Mouse (Mus musculus) hindbrain, embryonic 12.5 days (tissue): ENCODE results near the gene Wdr86. TPM values are rescaled to one million over a fixed set of nuclear protein-coding genes. Genes with fewer than 3 reads are reported as not detected.
A peak's percentile ranks its signal among the peaks of the same experiment; 100 is the strongest.

ENCODE experiments used
- ATAC-seq: fragments of 200-750 bp; cut with Nextera tagmentation; 2 replicates; pipeline ENCODE4 v1.8.0; 2017; ENCODE audit warnings: moderate TSS enrichment; ENCODE audit not compliant: low FRiP score
- H3K27ac ChIP-seq: fragments of 300-500 bp; sonication (generic); 2 replicates; pipeline ENCODE4 v1.5.1; 2016; ENCODE audit warnings: mild to moderate bottlenecking
- H3K27me3 ChIP-seq: fragments of 300-500 bp; sonication (generic); 2 replicates; pipeline ENCODE4 v1.6.1; 2016; ENCODE audit warnings: mild to moderate bottlenecking
- H3K36me3 ChIP-seq: fragments of 300-500 bp; sonication (generic); 2 replicates; pipeline ENCODE4 v1.6.1; 2016; ENCODE audit warnings: mild to moderate bottlenecking
- H3K4me1 ChIP-seq: fragments of 300-500 bp; sonication (generic); 2 replicates; pipeline ENCODE4 v1.6.1; 2016
- H3K4me2 ChIP-seq: fragments of 300-500 bp; sonication (generic); replicated peaks from 2 replicates; pipeline ENCODE4 v1.6.1; 2016; ENCODE audit warnings: mild to moderate bottlenecking
- H3K4me3 ChIP-seq: fragments of 300-500 bp; sonication (generic); 2 replicates; pipeline ENCODE4 v1.5.1; 2016; ENCODE audit warnings: mild to moderate bottlenecking
- H3K9ac ChIP-seq: fragments of 300-500 bp; sonication (generic); 2 replicates; pipeline ENCODE4 v1.6.1; 2016; ENCODE audit warnings: mild to moderate bottlenecking, moderate library complexity
- H3K9me3 ChIP-seq: fragments of 300-500 bp; sonication (generic); replicated peaks from 2 replicates; pipeline ENCODE4 v1.6.1; 2016; ENCODE audit warnings: mild to moderate bottlenecking
- WGBS: fragments of 180-500 bp; shearing (Covaris S2); methylation state at CpG from one replicate; pipeline ENCODE4 v1.1.7; 2016; 5-methylcytosine and 5-hydroxymethylcytosine counted together
- polyA plus RNA-seq: library from polyadenylated mRNA; unstranded; fragments of >200 nt; fragmentation: Nextera tagmentation; extraction: Ambion mirVana; gene quantifications from 2 replicates; pipeline ENCODE4 v1.2.1, GENCODE M21; 2016

Gene Wdr86
- polyA plus RNA-seq, 1 experiment from 2014 or later = 17.7 TPM

GRCm38 (mm10) chr5:24729797-24730487, 585 bp downstream of the Wdr86 start:
- Histone ChIP-seq H3K27ac (no peak overlapping the region), H3K9ac (peak overlapping the region; percentile 62), H3K9me3 (no peaks in the 10 kb centered on the region), H3K4me3 (peak overlapping the region; percentile 47), H3K27me3 (peaks cover 41% of the 10 kb centered on the region), H3K4me2 (peak overlapping the region; percentile 62), H3K4me1 (peaks cover 40% of the 10 kb centered on the region), H3K36me3 (no peaks in the 10 kb centered on the region)
- WGBS = 2% methylated on average over 45 of the region's 49 CpGs
- ATAC-seq = 0 out of 2 replicates have a peak, but pooled peaks have one; percentile 9

- ATAC-seq = no peak
- Histone ChIP-seq H3K4me2 (no peak overlapping the region), H3K4me3 (no peak overlapping the region), H3K9ac (no peak overlapping the region), H3K4me1 (peaks cover 35% of the 10 kb centered on the region), H3K9me3 (no peaks in the 10 kb centered on the region), H3K27me3 (peaks cover 38% of the 10 kb centered on the region), H3K36me3 (no peaks in the 10 kb centered on the region), H3K27ac (no peak overlapping the region)
- WGBS = 67% methylated on average over 12 of the region's 12 CpGs
Measured at GRCm38 (mm10) chr5:24726901-24727836, 3.4 kb downstream of the Wdr86 start.

DNA sequence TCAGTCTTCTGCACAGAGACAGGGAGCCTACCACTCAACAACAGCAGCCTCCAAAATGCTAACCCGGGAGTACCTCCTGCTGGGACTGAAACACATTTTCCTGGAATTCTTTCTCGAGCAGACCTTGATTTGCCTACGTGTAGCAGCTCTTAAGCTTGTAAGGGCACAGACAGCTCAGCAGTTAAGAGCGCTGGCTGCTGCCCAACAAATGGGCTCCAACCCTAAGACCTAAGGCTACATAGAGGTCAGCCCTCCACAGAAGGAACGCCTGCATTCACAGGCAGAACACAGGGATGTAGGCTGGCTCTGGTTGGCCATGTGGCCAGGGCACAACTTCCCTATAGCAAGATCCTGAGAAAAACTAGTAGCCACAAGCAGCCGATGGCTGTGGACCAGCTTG, 4.6 kb downstream of the Wdr86 start:
- no peak overlapping the region for H3K9ac ChIP-seq
- no peak overlapping the region for H3K27ac ChIP-seq
- no peaks in the 10 kb centered on the region for H3K36me3 ChIP-seq
- H3K9me3 ChIP-seq = no peaks in the 10 kb centered on the region
- no peak overlapping the region for H3K4me3 ChIP-seq
- H3K27me3 ChIP-seq = peaks cover 25% of the 10 kb centered on the region
- ATAC-seq = no peak
- no peak overlapping the region for H3K4me2 ChIP-seq
- WGBS = 65% methylated on average over 6 of the region's 6 CpGs
- peaks cover 29% of the 10 kb centered on the region for H3K4me1 ChIP-seq

GRCm38 (mm10) chr5:24724805-24725204, 5.7 kb downstream of the Wdr86 start:
- H3K4me1 ChIP-seq = peaks cover 18% of the 10 kb centered on the region
- H3K9me3 ChIP-seq = no peaks in the 10 kb centered on the region
- H3K36me3 ChIP-seq = no peaks in the 10 kb centered on the region
- H3K27ac ChIP-seq = peak overlapping the region; percentile 37; the same call in 1 of the 2 replicates
- no peak for ATAC-seq
- 52% methylated on average over 5 of the region's 5 CpGs for WGBS
- no peak overlapping the region for H3K4me2 ChIP-seq
- H3K4me3 ChIP-seq = no peak overlapping the region
- peaks cover 14% of the 10 kb centered on the region for H3K27me3 ChIP-seq
- no peak overlapping the region for H3K9ac ChIP-seq

DNA sequence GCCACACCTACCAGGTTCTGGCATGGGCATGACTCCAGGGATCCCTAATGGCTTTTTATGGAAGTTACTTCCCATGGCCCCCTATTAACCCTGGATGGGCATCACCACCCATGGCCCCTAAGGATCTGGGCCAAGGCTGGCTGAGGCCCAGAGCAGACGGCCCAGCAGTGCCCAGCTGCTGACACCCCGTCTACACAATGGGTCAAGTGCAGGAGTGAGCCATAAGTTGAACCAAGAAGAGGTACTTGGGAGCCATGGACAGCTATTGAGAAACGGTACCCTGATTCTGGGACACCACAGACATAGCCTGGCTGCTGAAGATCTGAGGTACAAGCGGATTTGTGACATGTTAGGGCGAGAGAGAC, 6.3 kb downstream of the Wdr86 start:
- H3K4me2 ChIP-seq = no peak overlapping the region
- peak overlapping the region; percentile 35; the same call in 1 of the 2 replicates for H3K27ac ChIP-seq
- H3K36me3 ChIP-seq = no peaks in the 10 kb centered on the region
- H3K4me3 ChIP-seq = no peak overlapping the region
- H3K4me1 ChIP-seq = peaks cover 16% of the 10 kb centered on the region
- no peak overlapping the region for H3K9ac ChIP-seq
- peaks cover 8% of the 10 kb centered on the region for H3K27me3 ChIP-seq
- WGBS = 75% methylated on average over 5 of the region's 5 CpGs
- H3K9me3 ChIP-seq = no peaks in the 10 kb centered on the region
- ATAC-seq = no peak

DNA sequence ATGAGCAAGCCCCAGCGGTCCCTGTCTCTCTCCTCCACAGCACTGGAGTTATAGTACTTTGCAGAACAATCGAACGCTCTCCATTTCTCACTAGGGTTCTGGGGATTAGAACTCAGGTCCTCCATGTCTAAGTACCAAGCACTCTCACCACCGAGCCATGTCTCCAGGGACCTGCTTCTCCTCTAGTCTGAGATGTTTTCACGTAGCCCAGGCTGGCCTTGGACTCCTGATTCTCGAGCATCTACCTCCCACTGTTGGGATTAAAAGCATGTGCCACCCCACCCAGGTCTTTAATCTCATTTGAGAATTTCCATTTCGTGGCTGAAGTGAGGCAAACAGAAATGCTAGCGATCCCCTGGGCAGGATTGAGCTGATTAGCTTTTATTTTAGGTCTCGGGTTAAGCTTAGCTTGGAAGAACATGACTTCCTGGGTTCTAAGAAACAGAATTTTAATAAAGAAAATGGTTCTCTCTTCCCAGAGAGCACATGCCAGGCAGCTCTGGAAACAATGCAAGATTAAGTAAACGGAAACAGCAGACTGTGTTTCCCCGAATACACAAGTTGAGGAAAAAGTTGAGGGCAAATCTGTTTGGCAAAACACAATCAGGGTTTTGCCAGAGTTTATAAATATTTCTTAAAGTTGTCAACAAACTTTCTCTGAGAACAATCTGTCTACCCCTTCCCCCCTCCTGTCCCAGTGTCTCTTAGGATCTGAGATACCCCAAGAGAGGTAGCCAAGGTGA, 6.8 kb downstream of the Wdr86 start:
- no peak for ATAC-seq
- 82% methylated on average over 11 of the region's 11 CpGs for WGBS
- Histone ChIP-seq H3K27ac (no peak overlapping the region), H3K9ac (no peak overlapping the region), H3K36me3 (no peaks in the 10 kb centered on the region), H3K4me3 (no peak overlapping the region), H3K4me2 (no peak overlapping the region), H3K4me1 (peaks cover 16% of the 10 kb centered on the region), H3K27me3 (peaks cover 5% of the 10 kb centered on the region), H3K9me3 (no peaks in the 10 kb centered on the region)

- 91% methylated on average over 3 of the region's 3 CpGs for WGBS
- no peaks in the 10 kb centered on the region for H3K27me3 ChIP-seq
- no peaks in the 10 kb centered on the region for H3K36me3 ChIP-seq
- H3K27ac ChIP-seq = no peak overlapping the region
- no peaks in the 10 kb centered on the region for H3K9me3 ChIP-seq
- H3K4me1 ChIP-seq = peaks cover 8% of the 10 kb centered on the region
- no peak for ATAC-seq
- no peak overlapping the region for H3K9ac ChIP-seq
- H3K4me3 ChIP-seq = no peak overlapping the region
- no peak overlapping the region for H3K4me2 ChIP-seq
Measured at GRCm38 (mm10) chr5:24719852-24720251, 10.7 kb downstream of the Wdr86 start.

DNA sequence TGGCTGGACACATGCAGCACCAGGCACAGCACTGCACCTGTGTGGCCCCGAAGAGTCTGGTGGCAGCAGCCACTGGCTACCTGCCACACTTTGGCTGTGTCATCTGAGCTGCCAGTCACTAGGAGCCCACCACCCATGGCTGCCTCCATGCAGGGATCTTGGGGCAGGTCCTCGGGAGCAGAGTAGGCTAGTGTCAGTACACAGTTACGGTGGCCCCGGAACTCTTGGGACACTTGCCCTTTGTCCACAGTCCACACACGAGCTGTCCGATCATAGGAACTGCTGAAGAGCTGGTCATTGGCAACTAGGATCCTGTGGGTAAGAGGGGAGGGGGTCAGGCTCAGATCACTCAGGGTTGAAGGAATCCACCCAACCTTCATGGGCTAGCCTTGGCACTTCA, 12.5 kb downstream of the Wdr86 start:
- H3K27me3 ChIP-seq = no peaks in the 10 kb centered on the region
- no peak overlapping the region for H3K4me3 ChIP-seq
- no peak overlapping the region for H3K9ac ChIP-seq
- no peaks in the 10 kb centered on the region for H3K4me1 ChIP-seq
- 95% methylated on average over 6 of the region's 6 CpGs for WGBS
- no peak overlapping the region for H3K4me2 ChIP-seq
- H3K9me3 ChIP-seq = no peaks in the 10 kb centered on the region
- no peaks in the 10 kb centered on the region for H3K36me3 ChIP-seq
- H3K27ac ChIP-seq = no peak overlapping the region
- no peak for ATAC-seq

- Histone ChIP-seq H3K4me3 (no peak overlapping the region), H3K4me2 (no peak overlapping the region), H3K36me3 (peaks cover 32% of the 10 kb centered on the region), H3K4me1 (no peaks in the 10 kb centered on the region), H3K9me3 (no peaks in the 10 kb centered on the region), H3K27ac (no peak overlapping the region), H3K27me3 (no peaks in the 10 kb centered on the region), H3K9ac (no peak overlapping the region)
- ATAC-seq = no peak
- WGBS = 89% methylated on average over 6 of the region's 6 CpGs
Measured at GRCm38 (mm10) chr5:24713987-24714386, 16.5 kb downstream of the Wdr86 start.

DNA sequence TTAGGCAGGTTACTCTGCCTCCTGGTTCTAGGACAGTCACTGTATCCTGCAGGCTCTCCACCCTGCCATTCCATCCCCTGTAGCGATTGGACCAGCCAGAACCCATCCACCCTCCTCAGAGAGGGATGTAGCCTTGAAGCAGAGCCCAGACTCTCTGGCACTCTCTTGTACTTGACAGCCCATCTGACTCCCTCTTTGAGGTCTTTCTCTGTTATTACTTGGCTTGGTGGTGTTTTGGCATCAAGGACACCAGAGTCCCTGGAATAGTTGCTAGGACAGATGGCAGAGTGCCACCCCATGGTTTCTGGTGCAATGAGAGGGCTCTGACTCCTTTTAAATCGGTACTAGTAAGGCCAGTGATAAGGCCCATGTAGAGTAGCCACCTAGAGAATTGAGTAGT, 17.3 kb downstream of the Wdr86 start:
- WGBS = 86% methylated on average over 2 of the region's 2 CpGs
- no peak for ATAC-seq
- Histone ChIP-seq H3K4me3 (no peak overlapping the region), H3K27ac (no peak overlapping the region), H3K9me3 (no peaks in the 10 kb centered on the region), H3K9ac (no peak overlapping the region), H3K27me3 (no peaks in the 10 kb centered on the region), H3K4me1 (no peaks in the 10 kb centered on the region), H3K36me3 (peaks cover 40% of the 10 kb centered on the region), H3K4me2 (no peak overlapping the region)

GRCm38 (mm10) chr5:24711615-24712014, 18.9 kb downstream of the Wdr86 start:
- Histone ChIP-seq H3K4me2 (no peak overlapping the region), H3K27me3 (no peaks in the 10 kb centered on the region), H3K4me1 (no peaks in the 10 kb centered on the region), H3K4me3 (no peak overlapping the region), H3K27ac (no peak overlapping the region), H3K9me3 (no peaks in the 10 kb centered on the region), H3K9ac (no peak overlapping the region), H3K36me3 (peaks cover 56% of the 10 kb centered on the region)
- 94% methylated on average over 6 of the region's 6 CpGs for WGBS
- ATAC-seq = no peak

DNA sequence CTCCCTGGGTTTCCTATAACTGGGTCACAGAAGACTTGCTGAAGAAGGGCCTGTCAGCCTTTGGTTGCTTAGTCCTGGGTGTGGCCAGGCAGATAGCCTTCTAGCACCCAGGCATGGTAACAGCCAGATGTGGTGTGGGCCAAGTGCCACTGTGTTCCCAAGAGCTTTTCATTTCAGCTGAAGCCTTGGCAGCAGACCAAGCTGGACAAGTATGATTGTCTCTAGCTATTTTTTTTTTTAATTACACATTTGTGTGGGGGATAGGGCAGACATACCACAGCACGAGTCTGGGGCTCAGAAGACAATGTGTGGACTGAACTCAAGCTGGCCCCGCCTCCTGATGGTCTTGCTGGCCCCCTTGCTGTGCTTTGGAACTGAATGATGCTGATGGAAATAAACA, 20.6 kb downstream of the Wdr86 start:
- Histone ChIP-seq H3K27me3 (no peaks in the 10 kb centered on the region), H3K9me3 (no peaks in the 10 kb centered on the region), H3K4me2 (no peak overlapping the region), H3K4me3 (no peak overlapping the region), H3K27ac (no peak overlapping the region), H3K36me3 (peaks cover 73% of the 10 kb centered on the region), H3K4me1 (no peaks in the 10 kb centered on the region), H3K9ac (no peak overlapping the region)
- WGBS = 70% methylated on average over 2 of the region's 2 CpGs
- no peak for ATAC-seq
